ENCODE assay signal across 11 mouse cellular contexts in the genomic region with DNA sequence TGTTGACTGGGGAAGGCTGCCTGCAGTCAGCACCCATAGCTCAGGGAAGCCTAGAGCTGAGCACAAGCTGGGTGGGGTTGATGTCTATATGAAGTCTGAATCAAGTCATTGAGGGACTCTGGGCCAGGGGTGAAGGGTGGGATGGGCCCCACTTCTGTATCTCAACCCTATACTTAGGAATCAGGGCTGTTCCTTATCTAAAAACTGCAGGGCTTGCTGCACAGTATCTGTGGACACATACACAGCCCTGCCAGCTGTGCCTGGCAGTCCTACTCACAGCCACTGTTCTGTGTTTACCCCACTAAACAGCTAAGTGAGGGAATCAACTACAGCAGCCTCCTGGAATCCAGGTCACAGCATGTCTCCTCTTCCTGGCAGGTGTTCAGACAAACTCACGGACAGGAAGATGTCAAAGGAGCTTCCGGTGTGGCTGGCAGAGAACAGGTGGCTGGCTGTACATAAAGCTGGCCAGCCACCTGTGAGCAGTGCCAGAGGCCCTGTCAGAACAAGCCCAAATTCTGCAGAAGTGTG. TPM values are rescaled to one million over a fixed set of nuclear protein-coding genes. Genes with fewer than 3 reads are reported as not detected.
DNase-seq lines count a peak whose midpoint lies in the region; ATAC-seq lines count a peak whose summit lies in the region.
"Had no signal": no experiment of that assay in that cellular context is flagged by ENCODE, and none has a peak within 500 bp of the region (broad histone marks: within the 10 kb centered on the region; RNA-seq: fewer than 3 reads in every experiment).

No protein-coding gene starts in this region.

- no peak overlapping the region for H3K9ac ChIP-seq in forebrain, embryonic 11.5 days (ENCODE audit: low read length)
- no peak overlapping the region for H3K9ac ChIP-seq in midbrain, embryonic 13.5 days (replicated peaks)
- H3K9ac ChIP-seq in midbrain, embryonic 11.5 days (ENCODE audit: low read length) = no peak overlapping the region
- peak overlapping the region; percentile 78 for H3K9ac ChIP-seq in liver, embryonic 13.5 days

- H3K4me1 ChIP-seq in forebrain, embryonic 10.5 days = peaks cover 29% of the 10 kb centered on the region
- peaks cover 6% of the 10 kb centered on the region; the same call in 1 of the 2 replicates for H3K4me1 ChIP-seq in forebrain, embryonic 11.5 days (replicated peaks; ENCODE audit: control insufficient read depth, insufficient read depth, low read length)
- H3K4me1 ChIP-seq in midbrain, embryonic 13.5 days (replicated peaks) = peaks cover 11% of the 10 kb centered on the region
- peaks cover 4% of the 10 kb centered on the region for H3K4me1 ChIP-seq in midbrain, embryonic 11.5 days (ENCODE audit: control insufficient read depth, insufficient read depth, low read length)
- H3K4me1 ChIP-seq in liver, embryonic 13.5 days (replicated peaks) = peaks cover 82% of the 10 kb centered on the region

- H3K36me3 ChIP-seq in forebrain, embryonic 10.5 days (replicated peaks) = 0 out of 2 replicates have a peak, but pooled peaks cover 2% of the 10 kb centered on the region
- H3K36me3 ChIP-seq in forebrain, embryonic 11.5 days (ENCODE audit: control insufficient read depth, insufficient read depth, low read length) = no peaks in the 10 kb centered on the region
- H3K36me3 ChIP-seq in midbrain, embryonic 13.5 days = no peaks in the 10 kb centered on the region
- no peaks in the 10 kb centered on the region for H3K36me3 ChIP-seq in midbrain, embryonic 11.5 days (ENCODE audit: control insufficient read depth, insufficient read depth, low read length)
- H3K36me3 ChIP-seq in liver, embryonic 13.5 days = no peaks in the 10 kb centered on the region

- 0 out of 2 replicates have a peak, but pooled peaks cover 7% of the 10 kb centered on the region for H3K27me3 ChIP-seq in forebrain, embryonic 10.5 days (ENCODE audit: poor library complexity, severe bottlenecking)
- H3K27me3 ChIP-seq in forebrain, embryonic 11.5 days (ENCODE audit: control insufficient read depth, insufficient read depth, low read length) = no peaks in the 10 kb centered on the region
- H3K27me3 ChIP-seq in midbrain, embryonic 13.5 days = no peaks in the 10 kb centered on the region
- H3K27me3 ChIP-seq in midbrain, embryonic 11.5 days (ENCODE audit: control insufficient read depth, insufficient read depth, low read length) = no peaks in the 10 kb centered on the region
- H3K27me3 ChIP-seq in liver, embryonic 13.5 days = 0 out of 2 replicates have a peak, but pooled peaks cover 12% of the 10 kb centered on the region

- H3K4me3 ChIP-seq in forebrain, embryonic 10.5 days = no peak overlapping the region
- no peak overlapping the region for H3K4me3 ChIP-seq in forebrain, embryonic 11.5 days (ENCODE audit: low read depth, low read length)
- H3K4me3 ChIP-seq in midbrain, embryonic 13.5 days (replicated peaks) = no peak overlapping the region
- H3K4me3 ChIP-seq in midbrain, embryonic 11.5 days (ENCODE audit: low read depth, low read length) = no peak overlapping the region
- peak overlapping the region; percentile 47 for H3K4me3 ChIP-seq in liver, embryonic 13.5 days (replicated peaks)

- 0 out of 2 replicates have a peak overlapping the region, but pooled peaks have one; percentile 62 for H3K27ac ChIP-seq in forebrain, embryonic 10.5 days
- no peak overlapping the region for H3K27ac ChIP-seq in forebrain, embryonic 11.5 days (ENCODE audit: low read depth, low read length)
- H3K27ac ChIP-seq in midbrain, embryonic 13.5 days = 0 out of 2 replicates have a peak overlapping the region, but pooled peaks have one; percentile 3
- no peak overlapping the region for H3K27ac ChIP-seq in midbrain, embryonic 11.5 days (ENCODE audit: low read depth, low read length)
- peak overlapping the region; percentile 100 for H3K27ac ChIP-seq in liver, embryonic 13.5 days
- H3K27ac ChIP-seq: kidney, postnatal 0 days had no signal

- DNase-seq in forebrain, embryonic 10.5 days (ENCODE audit: extremely low spot score, low spot score) = no peak
- no peak for DNase-seq in forebrain, embryonic 11.5 days (ENCODE audit: low spot score)
- no peak for DNase-seq in midbrain, embryonic 11.5 days (ENCODE audit: low spot score, missing footprints)
- peak; percentile 83 for DNase-seq in liver, embryonic 13.5 days
- DNase-seq in thymus, postnatal 36 days = peak; percentile 75 to 87
- no peak for DNase-seq in testis, postnatal 10 days (ENCODE audit: low spot score)
- DNase-seq: cerebellum, postnatal 25 days; midbrain, embryonic 14.5 days had no signal

- no peak overlapping the region for H3K4me2 ChIP-seq in forebrain, embryonic 11.5 days (ENCODE audit: low read depth, low read length, severe bottlenecking)
- H3K4me2 ChIP-seq in midbrain, embryonic 13.5 days (replicated peaks) = no peak overlapping the region
- no peak overlapping the region for H3K4me2 ChIP-seq in midbrain, embryonic 11.5 days
- H3K4me2 ChIP-seq in liver, embryonic 13.5 days = peak overlapping the region; percentile 72

- 67% methylated on average over 2 of the region's 2 CpGs for WGBS in forebrain, embryonic 10.5 days
- 72% methylated on average over 2 of the region's 2 CpGs for WGBS in forebrain, embryonic 11.5 days
- WGBS in midbrain, embryonic 13.5 days = 89% methylated on average over 2 of the region's 2 CpGs
- 83% methylated on average over 2 of the region's 2 CpGs for WGBS in midbrain, embryonic 11.5 days
- WGBS in liver, embryonic 13.5 days (ENCODE audit: insufficient replicate concordance) = 23% methylated on average over 2 of the region's 2 CpGs

- no peaks in the 10 kb centered on the region for H3K9me3 ChIP-seq in forebrain, embryonic 10.5 days
- H3K9me3 ChIP-seq in forebrain, embryonic 11.5 days (ENCODE audit: control insufficient read depth, low read length) = no peaks in the 10 kb centered on the region
- H3K9me3 ChIP-seq in midbrain, embryonic 13.5 days = no peaks in the 10 kb centered on the region
- no peaks in the 10 kb centered on the region for H3K9me3 ChIP-seq in midbrain, embryonic 11.5 days (ENCODE audit: control insufficient read depth, low read length)
- H3K9me3 ChIP-seq in liver, embryonic 13.5 days (replicated peaks) = no peaks in the 10 kb centered on the region

- no peak for ATAC-seq in forebrain, embryonic 11.5 days (replicated peaks; ENCODE audit: low FRiP score)
- no peak for ATAC-seq in midbrain, embryonic 13.5 days
- ATAC-seq in midbrain, embryonic 11.5 days (ENCODE audit: low FRiP score) = no peak
- peak; percentile 87 for ATAC-seq in liver, embryonic 13.5 days (ENCODE audit: low read depth)
- ATAC-seq in granulocyte monocyte progenitor cell, adult 5-6 weeks (replicated peaks; ENCODE audit: poor library complexity, severe bottlenecking) = no peak

RNA-seq across cellular contexts. Expression of gene Clk3, which starts 3.9 kb away (rescaled TPM):
- polyA plus RNA-seq in forebrain, embryonic 10.5 days (2016; fragmentation: Nextera tagmentation; extraction: Ambion mirVana) = 92.5 and 95.1 TPM in 2 replicates
- 91.5 and 102 TPM in 2 replicates for polyA plus RNA-seq in forebrain, embryonic 11.5 days (2014; fragmentation: Nextera tagmentation; extraction: Ambion mirVana)
- polyA plus RNA-seq in midbrain, embryonic 13.5 days (2015; fragmentation: Nextera tagmentation; extraction: Ambion mirVana) = 80.0 and 84.9 TPM in 2 replicates
- 84.2 and 91.6 TPM in 2 replicates for polyA plus RNA-seq in midbrain, embryonic 11.5 days (2014; fragmentation: Nextera tagmentation; extraction: Ambion mirVana)
- polyA plus RNA-seq in liver, embryonic 13.5 days (2015; fragmentation: Nextera tagmentation; extraction: Ambion mirVana) = 86.2 and 97.4 TPM in 2 replicates
- 44.0 and 48.0 TPM in 2 replicates for total RNA-seq in granulocyte monocyte progenitor cell, adult 5-6 weeks (2014; fragmentation: Nextera tagmentation)
- 36.8 and 49.9 TPM in 2 replicates for total RNA-seq in granulocyte monocyte progenitor cell, adult 5-6 weeks (2017)

Comparison
In these comparisons a context has a peak if more than half of its experiments do, and no peak if none do; other contexts are left out.
1. H3K27ac ChIP-seq: peak in forebrain, embryonic 10.5 days (single experiment), midbrain, embryonic 13.5 days (single experiment) and liver, embryonic 13.5 days (single experiment); none in forebrain, embryonic 11.5 days (single experiment) and midbrain, embryonic 11.5 days (single experiment).
2. DNase-seq: peak in liver, embryonic 13.5 days (single experiment) and thymus, postnatal 36 days (2 of 2); none in forebrain, embryonic 10.5 days (single experiment), forebrain, embryonic 11.5 days (single experiment), midbrain, embryonic 11.5 days (single experiment) and testis, postnatal 10 days (single experiment).